Mouse (Mus musculus): ENCODE measurements around the gene Drc3. TPM values are rescaled to one million over a fixed set of nuclear protein-coding genes. Genes with fewer than 3 reads are reported as not detected.

The Drc3 gene
- total and polyA plus RNA-seq, 2 experiments from 2014 or later, result 8.6 to 9.2 TPM

GRCm38 (mm10) chr11:60308506-60309116 lies 44.5 kb upstream of the Drc3 start:
- Histone ChIP-seq H3K9me3 (ENCODE audit: low read length) (no peaks in the 10 kb centered on the region), H3K4me2 (ENCODE audit: low read depth, low read length, poor library complexity, severe bottlenecking) (no peak overlapping the region), H3K27ac (ENCODE audit: low read depth, low read length) (no peak overlapping the region), H3K4me3 (ENCODE audit: low read depth, low read length) (no peak overlapping the region), H3K36me3 (ENCODE audit: insufficient read depth, low read length) (no peaks in the 10 kb centered on the region), H3K4me1 (ENCODE audit: insufficient read depth, low read length) (peaks cover 13% of the 10 kb centered on the region), H3K9ac (replicated peaks; ENCODE audit: low read length, poor library complexity, severe bottlenecking) (no peak overlapping the region), H3K27me3 (ENCODE audit: insufficient read depth, low read length) (no peaks in the 10 kb centered on the region)
- ATAC-seq (ENCODE audit: low FRiP score) (no peak), DNase-seq (ENCODE audit: low spot score) (no peak)
- no peak for TF ChIP-seq CTCF (IDR thresholded peaks at IDR 0.05)
- WGBS, result 75% methylated on average over 12 of the region's 12 CpGs

GRCm38 (mm10) chr11:60309875-60310274 lies 43.3 kb upstream of the Drc3 start:
- Histone ChIP-seq H3K4me2 (ENCODE audit: low read depth, low read length, poor library complexity, severe bottlenecking) (no peak overlapping the region), H3K4me3 (ENCODE audit: low read depth, low read length) (no peak overlapping the region), H3K27ac (ENCODE audit: low read depth, low read length) (no peak overlapping the region), H3K36me3 (ENCODE audit: insufficient read depth, low read length) (no peaks in the 10 kb centered on the region), H3K9ac (replicated peaks; ENCODE audit: low read length, poor library complexity, severe bottlenecking) (no peak overlapping the region), H3K9me3 (ENCODE audit: low read length) (no peaks in the 10 kb centered on the region), H3K4me1 (ENCODE audit: insufficient read depth, low read length) (peaks cover 13% of the 10 kb centered on the region), H3K27me3 (ENCODE audit: insufficient read depth, low read length) (no peaks in the 10 kb centered on the region)
- ATAC-seq (ENCODE audit: low FRiP score), result no peak
- no peak for TF ChIP-seq CTCF (IDR thresholded peaks at IDR 0.05)
- no peak for DNase-seq (ENCODE audit: low spot score)

- Histone ChIP-seq H3K27ac (ENCODE audit: low read depth, low read length) (peak overlapping the region; percentile 95), H3K4me2 (ENCODE audit: low read depth, low read length, poor library complexity, severe bottlenecking) (peak overlapping the region; percentile 15; the same call in 1 of the 2 replicates), H3K4me1 (ENCODE audit: insufficient read depth, low read length) (peaks cover 13% of the 10 kb centered on the region), H3K36me3 (ENCODE audit: insufficient read depth, low read length) (no peaks in the 10 kb centered on the region), H3K9ac (replicated peaks; ENCODE audit: low read length, poor library complexity, severe bottlenecking) (peak overlapping the region; percentile 52; the same call in 1 of the 2 replicates), H3K9me3 (ENCODE audit: low read length) (no peaks in the 10 kb centered on the region), H3K27me3 (ENCODE audit: insufficient read depth, low read length) (no peaks in the 10 kb centered on the region), H3K4me3 (ENCODE audit: low read depth, low read length) (no peak overlapping the region)
- 1% methylated on average over 8 of the region's 8 CpGs for WGBS
- TF ChIP-seq CTCF (IDR thresholded peaks at IDR 0.05), result peak; percentile 49
- DNase-seq (ENCODE audit: low spot score), result peak; percentile 98
- peak; percentile 95 for ATAC-seq (ENCODE audit: low FRiP score)
Measured at GRCm38 (mm10) chr11:60311025-60311854, 41.9 kb upstream of the Drc3 start.

GRCm38 (mm10) chr11:60316250-60316649 lies 36.9 kb upstream of the Drc3 start:
- no peak overlapping the region for H3K4me3 ChIP-seq (ENCODE audit: low read depth, low read length)
- H3K27ac ChIP-seq (ENCODE audit: low read depth, low read length), result 0 out of 2 replicates have a peak overlapping the region, but pooled peaks have one; percentile 3
- DNase-seq (ENCODE audit: low spot score) (peak; percentile 54), ATAC-seq (ENCODE audit: low FRiP score) (no peak)
- H3K4me1 ChIP-seq (ENCODE audit: insufficient read depth, low read length), result peaks cover 7% of the 10 kb centered on the region
- WGBS, result 56% methylated on average over 7 of the region's 7 CpGs
- no peaks in the 10 kb centered on the region for H3K36me3 ChIP-seq (ENCODE audit: insufficient read depth, low read length)
- H3K27me3 ChIP-seq (ENCODE audit: insufficient read depth, low read length), result no peaks in the 10 kb centered on the region
- H3K4me2 ChIP-seq (ENCODE audit: low read depth, low read length, poor library complexity, severe bottlenecking), result no peak overlapping the region
- no peaks in the 10 kb centered on the region for H3K9me3 ChIP-seq (ENCODE audit: low read length)
- H3K9ac ChIP-seq (replicated peaks; ENCODE audit: low read length, poor library complexity, severe bottlenecking), result no peak overlapping the region
- TF ChIP-seq CTCF (IDR thresholded peaks at IDR 0.05), result no peak

GRCm38 (mm10) chr11:60316883-60317282 lies 36.2 kb upstream of the Drc3 start:
- 0 out of 2 replicates have a peak overlapping the region, but pooled peaks have one; percentile 3 for H3K27ac ChIP-seq (ENCODE audit: low read depth, low read length)
- no peak overlapping the region for H3K9ac ChIP-seq (replicated peaks; ENCODE audit: low read length, poor library complexity, severe bottlenecking)
- DNase-seq (ENCODE audit: low spot score) (no peak), ATAC-seq (ENCODE audit: low FRiP score) (no peak)
- TF ChIP-seq CTCF (IDR thresholded peaks at IDR 0.05), result no peak
- 68% methylated on average over 8 of the region's 8 CpGs for WGBS
- no peaks in the 10 kb centered on the region for H3K27me3 ChIP-seq (ENCODE audit: insufficient read depth, low read length)
- H3K36me3 ChIP-seq (ENCODE audit: insufficient read depth, low read length), result no peaks in the 10 kb centered on the region
- no peak overlapping the region for H3K4me3 ChIP-seq (ENCODE audit: low read depth, low read length)
- no peaks in the 10 kb centered on the region for H3K9me3 ChIP-seq (ENCODE audit: low read length)
- H3K4me1 ChIP-seq (ENCODE audit: insufficient read depth, low read length), result peaks cover 4% of the 10 kb centered on the region; the same call in 1 of the 2 replicates
- no peak overlapping the region for H3K4me2 ChIP-seq (ENCODE audit: low read depth, low read length, poor library complexity, severe bottlenecking)
